Mouse (Mus musculus) right cerebral cortex, adult 18-20 months (tissue): ENCODE results near the gene Vmn1r34.
"Not testable (repeated sequence)": the region's sequence is repeated elsewhere in the genome, so short reads cannot be mapped to it uniquely, and the experiment has no call there.

Experiments
- DNase-seq: peaks from one replicate; pipeline ENCODE4 v3.0.0; 2022; ENCODE audit warnings: mixed read lengths

Vmn1r34 gene

GRCm38 (mm10) chr6:66643779-66644178, at the start of gene Vmn1r34:
Vmn1r34 (minus strand) TSS chr6:66643879.
- DNase-seq = no peak

- no peak for DNase-seq
Measured at GRCm38 (mm10) chr6:66685806-66686205, 42.1 kb upstream of the Vmn1r34 start, which contains the start of gene Vmn1r35. Vmn1r35 (minus strand) TSS chr6:66685906.

GRCm38 (mm10) chr6:66618182-66618581, 25.5 kb downstream of the Vmn1r34 start, which contains the start of gene Vmn1r33:
Vmn1r33 (minus strand) TSS chr6:66618282.
- DNase-seq = not testable (repeated sequence)

GRCm38 (mm10) chr6:66595804-66596203, 47.9 kb downstream of the Vmn1r34 start:
- DNase-seq = no peak
